Mouse (Mus musculus) C2C12 (cell line): Measurements from ENCODE around the gene Wipi2. TPM values are rescaled to one million over a fixed set of nuclear protein-coding genes. Genes with fewer than 3 reads are reported as not detected.

Experiments used
- H3K27me3 ChIP-seq: one replicate; pipeline ENCODE4 v1.6.1; 2011; ENCODE audit not compliant: control insufficient read depth, insufficient read depth, insufficient read length
- H3K36me3 ChIP-seq: one replicate; pipeline ENCODE4 v1.6.1; 2011; ENCODE audit not compliant: control insufficient read depth, insufficient read depth
- H3K4me3 ChIP-seq: one replicate; pipeline ENCODE4 v1.5.1; 2011; ENCODE audit warnings: mild to moderate bottlenecking, control low read depth; ENCODE audit not compliant: poor library complexity, insufficient read depth, severe bottlenecking
- H3K79me2 ChIP-seq: one replicate; pipeline ENCODE4 v1.6.1; 2011; ENCODE audit not compliant: control insufficient read depth, insufficient read depth
- H3K79me3 ChIP-seq: one replicate; pipeline ENCODE4 v1.6.1; 2011; ENCODE audit warnings: low read depth, control low read depth
- H3ac ChIP-seq: one replicate; pipeline ENCODE3; 2011; ENCODE audit warnings: low read depth; ENCODE audit not compliant: control insufficient read depth, insufficient read length
- CEBPB ChIP-seq: IDR thresholded peaks from one replicate; pipeline ENCODE4 v1.6.1; 2011; ENCODE audit warnings: low read depth, mild to moderate bottlenecking, control low read depth, moderate library complexity
- CTCF ChIP-seq: IDR thresholded peaks from one replicate; pipeline ENCODE4 v1.5.1; 2011; ENCODE audit not compliant: control insufficient read depth, insufficient read depth, insufficient read length
- FOSL1 ChIP-seq: IDR thresholded peaks from one replicate; pipeline ENCODE4 v1.8.0; 2011; ENCODE audit warnings: mild to moderate bottlenecking, low read length; ENCODE audit not compliant: poor library complexity, insufficient read depth, severe bottlenecking
- MAX ChIP-seq: IDR thresholded peaks from one replicate; pipeline ENCODE4 v1.6.1; 2011; ENCODE audit warnings: mild to moderate bottlenecking, control low read depth
- MYOD1 ChIP-seq: IDR thresholded peaks from one replicate; pipeline ENCODE4 v1.6.1; 2011; ENCODE audit warnings: low read depth; ENCODE audit not compliant: control insufficient read depth, insufficient read length
- MYOG ChIP-seq: IDR thresholded peaks from one replicate; pipeline ENCODE4 v1.6.1; 2011; ENCODE audit not compliant: control insufficient read depth, insufficient read length; ENCODE audit errors: extremely low read depth
- USF1 ChIP-seq: IDR thresholded peaks from one replicate; pipeline ENCODE4 v1.6.1; 2011; ENCODE audit warnings: low read depth, mild to moderate bottlenecking, control low read depth, moderate library complexity
- polyA plus RNA-seq: library from polyadenylated mRNA; unstranded; fragments of >200 nt; fragmentation: generic; extraction: Trizol; gene quantifications from one replicate; pipeline ENCODE4 v1.2.1, GENCODE M21; 2012; ENCODE audit warnings: missing spikeins

Wipi2 gene
- polyA plus RNA-seq, 1 experiment: 36.0 TPM

DNA sequence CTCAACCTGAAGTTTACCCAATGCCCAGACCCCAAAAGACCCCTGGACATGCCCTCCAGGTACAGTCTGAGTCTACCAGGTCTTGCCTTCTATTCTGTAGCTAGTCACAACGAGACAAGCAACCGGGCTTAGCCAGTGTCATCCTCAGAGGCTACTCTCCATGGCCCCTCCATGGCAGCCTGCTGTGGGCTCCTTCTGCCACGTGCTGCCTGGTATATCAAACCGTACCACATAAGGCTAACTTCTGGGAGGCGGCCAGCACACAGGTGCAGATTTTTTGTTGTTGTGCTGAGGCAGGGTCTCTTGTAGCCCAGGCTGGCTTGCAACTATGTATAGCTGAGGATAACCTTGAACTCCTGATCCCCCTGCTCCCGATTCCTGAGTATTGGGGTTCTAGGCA, 88.6 kb downstream of the Wipi2 start:
- TF ChIP-seq FOSL1 (no peak), USF1 (no peak)
- Histone ChIP-seq H3ac (no peak overlapping the region), H3K36me3 (no peaks in the 10 kb centered on the region), H3K79me2 (no peaks in the 10 kb centered on the region), H3K4me3 (no peak overlapping the region), H3K79me3 (no peaks in the 10 kb centered on the region), H3K27me3 (peaks cover 23% of the 10 kb centered on the region)

DNA sequence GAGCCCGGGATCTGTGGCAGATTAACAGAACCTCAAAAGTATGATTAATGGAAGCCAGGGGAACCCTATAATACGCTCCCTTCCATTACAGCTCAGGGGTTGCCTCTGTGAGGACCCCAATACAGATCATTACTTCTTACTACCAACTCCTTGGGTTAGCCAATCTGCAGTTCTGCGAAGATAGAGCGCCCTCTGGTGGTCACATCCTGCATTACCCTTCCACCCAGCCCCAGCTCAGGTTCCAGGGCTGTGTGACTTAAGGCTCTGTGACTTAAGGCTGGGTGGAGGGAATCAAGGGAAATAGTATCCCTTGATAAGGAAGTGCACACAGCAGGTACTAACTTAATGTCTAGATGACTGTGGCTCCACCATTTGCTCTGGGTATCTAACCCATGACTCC, 90.5 kb downstream of the Wipi2 start:
- TF ChIP-seq CTCF (peak; percentile 78), MAX (no peak)
- no peaks in the 10 kb centered on the region for H3K36me3 ChIP-seq
- no peaks in the 10 kb centered on the region for H3K79me2 ChIP-seq
- no peaks in the 10 kb centered on the region for H3K79me3 ChIP-seq
- H3K4me3 ChIP-seq: no peak overlapping the region
- no peak overlapping the region for H3ac ChIP-seq
- peaks cover 23% of the 10 kb centered on the region for H3K27me3 ChIP-seq

DNA sequence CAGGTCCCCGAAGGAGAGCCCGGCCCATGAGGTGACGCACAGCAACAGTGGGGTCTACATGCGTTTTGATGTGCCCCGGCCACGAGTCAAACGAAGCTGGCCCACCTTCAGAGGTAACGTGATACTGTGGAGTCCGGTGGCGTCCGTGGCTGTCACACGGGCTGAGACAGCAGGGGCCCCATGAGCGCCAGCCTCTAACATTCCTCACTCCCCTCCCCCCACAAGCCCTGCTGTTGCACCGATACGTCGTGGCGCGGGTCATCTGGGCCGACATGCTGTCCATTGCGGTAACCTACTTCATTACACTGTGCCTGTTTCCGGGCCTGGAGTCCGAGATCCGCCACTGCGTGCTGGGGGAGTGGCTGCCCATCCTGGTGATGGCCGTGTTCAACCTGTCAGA, 91.0 kb downstream of the Wipi2 start:
- no peak for TF ChIP-seq CTCF
- TF ChIP-seq MYOG: no peak
- TF ChIP-seq CEBPB: no peak
- no peak for TF ChIP-seq USF1
- no peak for TF ChIP-seq MAX
- TF ChIP-seq FOSL1: no peak
- TF ChIP-seq MYOD1: no peak
- Histone ChIP-seq H3K4me3 (no peak overlapping the region), H3ac (no peak overlapping the region), H3K36me3 (no peaks in the 10 kb centered on the region), H3K79me2 (no peaks in the 10 kb centered on the region), H3K27me3 (peaks cover 23% of the 10 kb centered on the region), H3K79me3 (no peaks in the 10 kb centered on the region)

DNA sequence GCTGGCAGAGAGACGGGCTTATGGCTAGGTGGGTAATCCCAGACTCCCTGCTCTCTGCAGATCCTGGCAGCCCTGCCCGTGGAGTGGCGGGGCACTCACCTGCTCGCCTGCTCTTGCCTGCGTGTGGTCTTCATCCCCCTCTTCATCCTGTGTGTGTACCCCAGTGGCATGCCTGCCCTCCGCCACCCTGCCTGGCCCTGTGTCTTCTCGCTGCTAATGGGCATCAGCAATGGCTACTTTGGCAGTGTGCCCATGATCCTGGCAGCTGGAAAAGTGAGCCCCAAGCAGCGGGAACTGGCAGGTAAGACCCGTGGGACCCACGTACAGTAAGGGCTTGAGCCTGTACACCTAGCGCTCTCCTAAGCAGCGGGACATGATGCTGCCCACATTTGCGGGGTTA, 92.4 kb downstream of the Wipi2 start:
- H3K79me3 ChIP-seq: no peaks in the 10 kb centered on the region
- H3K4me3 ChIP-seq: no peak overlapping the region
- no peak for TF ChIP-seq CEBPB
- no peak for TF ChIP-seq CTCF
- TF ChIP-seq MYOG: no peak
- TF ChIP-seq FOSL1: no peak
- no peak for TF ChIP-seq USF1
- TF ChIP-seq MYOD1: no peak
- no peak for TF ChIP-seq MAX
- H3K36me3 ChIP-seq: no peaks in the 10 kb centered on the region
- no peaks in the 10 kb centered on the region for H3K79me2 ChIP-seq
- H3ac ChIP-seq: no peak overlapping the region
- peaks cover 20% of the 10 kb centered on the region for H3K27me3 ChIP-seq

Other genes starting within 250 kb of the Wipi2 start
- 8.2 TPM for gene Foxk1, start 226.2 kb upstream of the Wipi2 start, polyA plus RNA-seq
- gene Ap5z1, start 163.8 kb upstream of the Wipi2 start, polyA plus RNA-seq: 6.6 TPM
- gene Papolb, start 97.6 kb upstream of the Wipi2 start, polyA plus RNA-seq: 0.07 TPM
- 2.5 TPM for gene Radil, start 76.6 kb upstream of the Wipi2 start, polyA plus RNA-seq
- not detected for gene Mmd2, start 18.9 kb upstream of the Wipi2 start, polyA plus RNA-seq
- gene Slc29a4, start 64.8 kb downstream of the Wipi2 start, polyA plus RNA-seq: 0.05 TPM
- 44.3 TPM for gene Tnrc18, start 190.0 kb downstream of the Wipi2 start, polyA plus RNA-seq